Mouse (Mus musculus) lung, adult 2 months (tissue): ENCODE measurements around the gene Fam210b.

Experiments used
- CTCF ChIP-seq: fragments of 200-500 bp; IDR thresholded peaks from 2 replicates; pipeline ENCODE4 v1.5.1; 2011; ENCODE audit warnings: mild to moderate bottlenecking, low read length, control low read depth; ENCODE audit not compliant: insufficient read depth
- POLR2A ChIP-seq: fragments of 200-500 bp; IDR thresholded peaks from 2 replicates; pipeline ENCODE4 v1.6.1; 2011; ENCODE audit warnings: low read depth, mild to moderate bottlenecking, control low read depth, low read length, borderline replicate concordance; ENCODE audit errors: extremely low read depth

DNA sequence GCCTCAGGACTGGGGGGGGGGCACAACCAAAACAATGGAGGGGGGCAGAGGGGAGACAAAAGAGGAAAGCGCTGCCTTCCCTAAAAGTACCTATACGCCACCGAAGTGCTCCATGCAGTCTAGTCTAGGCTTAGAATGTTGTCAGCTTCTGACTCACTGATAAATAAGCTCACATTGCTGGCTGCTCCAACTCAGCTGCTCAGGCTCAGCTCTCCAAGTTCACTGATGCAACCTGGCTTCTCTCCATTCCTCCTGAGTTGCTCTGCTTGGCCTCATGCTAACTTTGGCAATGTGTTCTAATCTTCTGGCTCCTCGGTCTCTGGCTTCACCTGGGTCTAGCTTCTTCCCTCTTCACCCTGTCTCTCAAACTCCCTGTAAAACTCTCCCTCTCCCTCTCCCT is 31.2 kb downstream of the Fam210b start:
- TF ChIP-seq CTCF (no peak), POLR2A (no peak)
